Mouse (Mus musculus): ENCODE measurements around the gene Cc2d2a.

The Cc2d2a gene

GRCm38 (mm10) chr5:43661997-43662961 is at the start of gene Cc2d2a:
Gene Cc2d2a (plus strand): TSS chr5:43662346.
- peak; percentile 52 to 59 for DNase-seq

- DNase-seq, result no peak
Measured at GRCm38 (mm10) chr5:43621575-43622299, 40.4 kb upstream of the Cc2d2a start.

DNA sequence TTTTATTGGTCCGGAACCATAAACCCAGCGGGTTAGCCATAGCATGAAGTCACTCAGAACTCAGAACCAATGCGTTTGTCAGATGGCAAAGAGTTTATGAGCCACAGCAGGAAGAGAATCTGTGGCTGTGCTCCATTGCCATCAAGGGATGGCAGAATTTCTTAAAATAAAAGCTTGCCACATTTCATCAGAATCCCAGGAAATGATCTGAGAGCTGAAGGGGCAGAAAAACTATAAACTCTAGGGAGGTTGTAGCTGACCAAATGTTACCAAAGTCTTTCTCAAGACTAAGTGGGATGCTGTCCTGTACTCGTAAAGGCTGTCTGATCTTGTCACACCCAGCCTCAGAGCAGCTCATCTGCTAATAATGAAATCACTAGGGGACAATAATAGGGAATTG is 36.7 kb upstream of the Cc2d2a start:
- no peak for DNase-seq

DNA sequence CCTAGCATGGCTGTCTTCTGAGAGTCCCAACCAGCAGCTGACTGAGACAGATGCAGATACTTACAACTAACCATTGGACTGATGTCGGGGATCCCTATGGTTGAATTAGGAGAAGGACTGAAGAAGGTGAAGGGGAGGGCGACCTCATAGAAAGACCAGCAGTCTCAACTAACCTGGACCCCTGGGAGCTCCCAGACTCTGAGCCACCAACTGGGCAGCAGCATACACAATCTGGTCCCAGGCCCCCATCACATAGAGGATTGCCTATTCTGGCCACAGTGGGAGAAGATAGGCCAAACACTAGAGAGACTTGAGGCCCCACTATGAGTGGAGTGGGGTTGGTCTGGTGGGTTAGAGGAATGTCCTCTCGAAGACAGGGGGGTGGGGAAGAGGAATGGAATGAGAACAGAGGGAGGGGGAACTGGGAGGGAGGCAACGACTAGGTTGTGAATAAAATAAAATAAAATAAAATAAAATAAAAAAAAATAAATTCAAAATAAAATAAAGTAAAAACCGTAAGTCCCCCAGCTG is 28.0 kb upstream of the Cc2d2a start:
- DNase-seq, result no peak

DNA sequence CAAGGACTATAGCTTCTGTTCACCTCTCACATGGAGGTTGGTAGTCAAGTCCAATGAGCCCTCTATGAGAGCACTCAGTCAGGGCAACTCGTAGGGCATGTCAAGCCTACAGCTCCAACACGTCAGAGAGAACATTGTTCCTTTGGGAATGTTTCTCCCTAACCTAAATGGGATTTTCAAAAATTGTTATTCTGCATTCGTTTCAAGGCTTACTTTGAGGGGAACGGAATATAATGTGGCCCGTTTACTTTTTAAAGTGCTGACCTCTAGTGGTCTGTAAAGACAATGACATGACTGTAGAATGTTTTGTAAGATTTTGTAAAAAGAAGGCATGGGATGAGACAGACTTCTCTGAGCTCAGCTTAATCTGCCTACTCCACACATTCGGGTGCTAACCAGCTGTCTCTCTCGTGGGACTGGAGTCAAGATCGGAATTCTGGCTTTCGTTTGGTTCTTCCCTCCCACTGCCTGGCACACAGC is 27.5 kb upstream of the Cc2d2a start:
- DNase-seq, result no peak

GRCm38 (mm10) chr5:43645020-43645419 is 17.1 kb upstream of the Cc2d2a start:
- DNase-seq, result no peak

DNA sequence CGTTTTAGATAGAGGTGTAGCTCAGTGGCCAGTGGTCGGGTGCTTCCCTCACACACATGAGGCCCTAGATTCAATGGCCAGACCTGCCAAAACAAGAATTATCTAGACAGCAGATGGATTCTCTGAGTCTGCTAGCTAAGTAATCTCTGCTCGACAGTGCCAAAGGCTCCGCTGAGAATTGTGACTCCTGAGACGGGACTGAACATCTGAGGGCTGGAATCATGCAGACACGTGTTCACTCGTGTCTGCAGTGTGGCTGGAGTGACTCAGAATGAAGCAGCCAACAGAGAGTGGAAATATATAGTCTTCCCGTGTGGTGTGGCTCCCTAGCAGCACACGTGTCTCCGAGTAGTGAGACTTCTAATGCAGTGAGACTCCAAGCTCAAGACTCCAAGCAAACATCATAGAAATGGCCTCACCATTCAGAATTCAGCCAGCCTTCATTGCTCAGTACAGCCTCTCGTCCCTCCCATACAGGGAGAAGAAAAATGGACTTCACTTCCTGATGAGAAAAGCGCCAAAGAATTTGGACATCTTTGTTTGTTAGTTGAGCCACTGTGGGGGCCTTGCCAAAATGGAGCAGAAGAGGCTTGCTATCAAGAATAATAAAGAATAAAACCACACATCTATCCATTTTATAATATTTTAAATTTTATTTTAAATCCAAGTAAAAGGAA is 14.9 kb upstream of the Cc2d2a start:
- DNase-seq, result no peak

- DNase-seq, result no peak
Measured at GRCm38 (mm10) chr5:43661498-43661897, 648 bp upstream of the Cc2d2a start.

DNA sequence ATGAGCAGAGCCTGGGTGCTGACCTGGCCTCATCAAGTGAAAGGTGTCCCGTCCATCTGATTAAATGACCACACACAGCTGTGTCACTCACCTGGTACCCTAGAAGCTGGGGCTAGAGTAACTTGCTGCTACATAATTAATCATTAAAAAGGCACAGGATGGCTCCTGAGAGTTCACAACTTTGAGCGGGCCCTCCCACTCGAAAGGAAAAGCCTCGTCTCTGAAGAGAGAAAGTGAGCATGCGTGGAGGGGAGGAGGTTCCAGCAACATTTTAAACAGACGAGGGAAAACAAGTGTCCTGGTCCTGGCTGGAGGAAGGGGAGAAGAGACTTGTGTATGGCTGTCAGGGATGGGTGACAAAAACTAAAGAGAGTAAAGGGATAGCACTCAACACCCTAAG is 1.4 kb downstream of the Cc2d2a start:
- no peak for DNase-seq

GRCm38 (mm10) chr5:43665144-43665543 is 3.0 kb downstream of the Cc2d2a start:
- no peak for DNase-seq

- no peak for DNase-seq
Measured at GRCm38 (mm10) chr5:43669118-43669645, 7.0 kb downstream of the Cc2d2a start.

- DNase-seq, result peak; percentile 86 to 88
Measured at GRCm38 (mm10) chr5:43672177-43672911, 10.2 kb downstream of the Cc2d2a start.

DNA sequence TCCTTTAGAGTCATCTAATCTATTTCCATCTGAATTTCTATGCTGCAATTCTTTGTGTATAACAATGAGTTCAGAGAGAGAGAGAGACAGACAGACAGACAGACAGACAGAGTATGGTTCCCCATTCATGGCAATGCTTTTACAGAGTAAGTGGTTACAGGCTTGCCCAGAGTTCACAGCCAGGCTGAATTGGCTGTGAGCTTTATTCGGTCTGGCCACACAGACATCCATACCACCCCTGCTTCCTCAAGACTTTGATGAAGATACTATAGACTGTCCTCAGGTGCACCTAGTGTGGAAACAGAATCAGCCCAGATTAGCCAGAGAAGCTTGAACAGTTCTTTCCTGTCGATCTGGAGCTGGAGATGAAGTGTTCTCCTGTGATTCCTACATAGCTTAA is 10.9 kb downstream of the Cc2d2a start:
- no peak for DNase-seq

DNA sequence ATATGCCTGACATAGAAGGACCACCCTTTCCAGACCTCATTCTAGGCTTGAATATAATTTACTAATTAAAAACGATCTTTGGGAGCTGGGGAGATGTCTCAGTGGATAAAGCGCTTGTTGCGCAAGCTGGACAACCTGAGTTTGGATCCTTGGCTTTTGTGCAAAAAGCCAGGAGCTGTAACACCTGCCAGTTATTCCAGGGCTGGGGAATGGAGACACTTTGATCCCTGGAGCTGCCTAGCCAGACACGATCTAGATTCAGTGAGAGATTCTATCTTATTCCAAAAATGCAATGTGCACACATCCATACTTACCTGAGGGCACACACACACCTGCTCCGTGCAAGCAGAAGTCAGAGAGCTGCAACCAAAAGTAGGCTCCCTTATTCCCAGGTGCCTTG is 23.3 kb downstream of the Cc2d2a start:
- DNase-seq, result no peak

- DNase-seq, result no peak
Measured at GRCm38 (mm10) chr5:43692489-43692888, 30.3 kb downstream of the Cc2d2a start.

GRCm38 (mm10) chr5:43697133-43697532 is 35.0 kb downstream of the Cc2d2a start:
- no peak for DNase-seq

DNA sequence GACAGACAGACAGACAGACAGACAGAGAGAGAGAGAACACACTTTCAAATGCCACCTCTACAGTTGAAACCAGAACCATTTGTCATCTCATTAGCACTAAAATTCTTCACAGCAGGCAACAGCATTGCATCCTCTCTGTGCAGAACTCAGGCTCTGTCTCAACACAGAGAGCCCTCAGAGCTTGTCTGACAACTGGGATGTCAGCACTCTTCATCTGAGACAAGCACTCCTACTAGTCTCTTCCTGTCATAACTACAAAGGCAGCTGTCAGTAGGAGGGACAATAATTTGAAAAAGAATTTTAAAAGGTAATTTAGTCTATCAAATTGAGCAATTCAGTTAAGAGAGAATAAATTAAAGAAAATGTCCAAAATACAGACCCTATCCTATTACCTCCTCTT is 37.1 kb downstream of the Cc2d2a start:
- DNase-seq, result no peak

DNA sequence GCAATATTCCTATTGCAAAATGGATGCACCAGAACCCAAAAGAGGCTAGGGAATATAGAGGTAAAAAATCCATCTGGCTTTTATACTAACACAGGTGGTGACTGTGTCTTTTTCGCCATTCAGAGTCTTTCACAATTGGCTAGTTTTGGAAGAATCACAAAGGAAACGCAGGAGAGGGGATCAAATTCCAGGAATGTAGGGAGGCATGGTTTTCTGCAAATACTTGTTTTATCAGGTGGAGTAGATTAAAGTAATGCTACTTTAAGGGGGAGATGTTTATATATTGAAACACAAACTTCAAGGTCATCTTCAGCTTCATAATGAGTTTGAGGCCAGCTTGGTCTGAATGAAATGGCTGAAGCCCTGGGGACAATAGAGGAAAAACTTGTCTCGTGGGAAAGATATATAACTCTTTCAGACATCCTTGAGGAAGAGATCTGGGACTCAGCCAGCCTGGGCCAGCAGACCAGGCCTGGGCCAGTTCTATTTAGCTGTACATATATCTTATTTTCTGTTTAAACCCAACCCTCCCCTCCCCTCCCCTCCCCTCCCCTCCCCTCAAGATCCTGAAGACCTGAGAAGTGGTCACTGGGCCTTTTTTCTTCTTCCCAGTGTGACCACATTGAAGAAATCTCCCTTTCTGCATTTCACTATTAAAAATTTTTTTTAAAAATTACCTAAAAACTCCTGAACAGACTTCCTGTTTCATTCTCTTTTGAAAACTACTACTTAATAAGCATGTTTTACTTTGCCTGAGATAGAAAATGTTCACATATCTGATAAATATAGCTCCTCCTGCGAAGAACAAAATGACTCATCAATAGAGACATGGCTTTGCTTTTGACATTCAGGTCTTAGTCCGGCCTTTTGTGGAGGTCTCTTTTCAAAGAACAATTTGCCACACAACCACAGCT is 59.6 kb downstream of the Cc2d2a start:
- no peak for DNase-seq

GRCm38 (mm10) chr5:43722452-43722783 is 60.3 kb downstream of the Cc2d2a start:
- DNase-seq, result no peak

- no peak for DNase-seq
Measured at GRCm38 (mm10) chr5:43723830-43724229, 61.7 kb downstream of the Cc2d2a start.
